Mouse (Mus musculus) embryonic facial prominence, embryonic 12.5 days (tissue): ENCODE measurements around the gene Tns4. TPM values are rescaled to one million over a fixed set of nuclear protein-coding genes. Genes with fewer than 3 reads are reported as not detected.

ENCODE experiments used
- ATAC-seq: fragments of 200-750 bp; cut with Nextera tagmentation; 2 replicates; pipeline ENCODE4 v1.8.0; 2017; ENCODE audit not compliant: insufficient number of reproducible peaks, insufficient read depth, low FRiP score, low TSS enrichment
- H3K27ac ChIP-seq: fragments of 300-500 bp; sonication (generic); 2 replicates; pipeline ENCODE4 v1.5.1; 2016; ENCODE audit warnings: mild to moderate bottlenecking
- H3K27me3 ChIP-seq: fragments of 300-500 bp; sonication (generic); 2 replicates; pipeline ENCODE4 v1.6.1; 2016; ENCODE audit warnings: mild to moderate bottlenecking, moderate library complexity
- H3K36me3 ChIP-seq: fragments of 300-500 bp; sonication (generic); 2 replicates; pipeline ENCODE4 v1.6.1; 2016; ENCODE audit warnings: mild to moderate bottlenecking
- H3K4me1 ChIP-seq: fragments of 300-500 bp; sonication (generic); 2 replicates; pipeline ENCODE4 v1.6.1; 2016
- H3K4me2 ChIP-seq: fragments of 300-500 bp; sonication (generic); replicated peaks from 2 replicates; pipeline ENCODE4 v1.6.1; 2016; ENCODE audit warnings: mild to moderate bottlenecking, moderate library complexity
- H3K4me3 ChIP-seq: fragments of 300-500 bp; sonication (generic); 2 replicates; pipeline ENCODE4 v1.5.1; 2016; ENCODE audit warnings: mild to moderate bottlenecking
- H3K9ac ChIP-seq: fragments of 300-500 bp; sonication (generic); 2 replicates; pipeline ENCODE4 v1.6.1; 2016; ENCODE audit warnings: mild to moderate bottlenecking, moderate library complexity
- H3K9me3 ChIP-seq: fragments of 300-500 bp; sonication (generic); 2 replicates; pipeline ENCODE4 v1.6.1; 2016; ENCODE audit warnings: mild to moderate bottlenecking, moderate library complexity
- WGBS: fragments of 180-500 bp; shearing (Covaris S2); methylation state at CpG from one replicate; pipeline ENCODE4 v1.1.7; 2016; 5-methylcytosine and 5-hydroxymethylcytosine counted together
- polyA plus RNA-seq: library from polyadenylated mRNA; unstranded; fragments of >200 nt; fragmentation: Nextera tagmentation; extraction: Ambion mirVana; gene quantifications from 2 replicates; pipeline ENCODE4 v1.2.1, GENCODE M21; 2016

Tns4 gene
- polyA plus RNA-seq, 1 experiment from 2014 or later: 0.28 TPM

GRCm38 (mm10) chr11:99041841-99042780 is 47.0 kb downstream of the Tns4 start:
- Histone ChIP-seq H3K9me3 (no peaks in the 10 kb centered on the region), H3K4me1 (peaks cover 46% of the 10 kb centered on the region), H3K9ac (peak overlapping the region; percentile 96), H3K36me3 (0 out of 2 replicates have a peak, but pooled peaks cover 4% of the 10 kb centered on the region), H3K4me2 (peak overlapping the region; percentile 91), H3K27me3 (no peaks in the 10 kb centered on the region), H3K4me3 (peak overlapping the region; percentile 87), H3K27ac (peak overlapping the region; percentile 97)
- no peak for ATAC-seq
- WGBS: 24% methylated on average over 16 of the region's 16 CpGs

DNA sequence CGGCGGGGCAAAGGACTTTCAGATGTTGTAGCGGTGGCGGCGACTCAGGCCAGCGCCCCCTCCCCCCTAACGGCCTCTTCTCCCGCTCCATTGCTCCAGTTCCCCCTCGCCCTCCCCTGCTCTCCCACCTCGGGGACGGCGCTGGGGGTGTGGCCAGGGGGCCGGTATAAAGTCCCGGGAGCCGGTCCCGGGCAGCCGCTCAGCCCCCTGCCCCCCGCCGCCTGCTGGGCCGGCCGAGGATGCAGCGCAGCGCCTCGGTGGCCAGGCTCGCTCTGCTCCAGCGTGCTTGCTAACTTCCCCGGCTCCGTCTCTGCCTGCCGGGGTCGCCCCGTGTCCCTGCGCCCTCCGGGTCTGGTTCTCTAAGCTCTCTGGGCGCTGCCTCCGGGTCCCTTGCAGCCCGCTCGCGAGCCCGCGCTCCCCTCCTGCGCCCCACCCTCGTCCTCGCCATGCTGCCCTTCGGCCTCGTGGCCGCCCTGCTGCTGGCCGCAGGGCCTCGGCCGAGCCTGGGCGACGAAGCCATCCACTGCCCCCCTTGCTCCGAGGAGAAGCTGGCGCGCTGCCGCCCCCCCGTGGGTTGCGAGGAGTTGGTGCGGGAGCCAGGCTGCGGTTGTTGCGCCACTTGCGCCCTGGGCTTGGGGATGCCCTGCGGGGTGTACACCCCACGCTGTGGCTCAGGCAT is 47.9 kb downstream of the Tns4 start, which contains the start of gene Igfbp4:
Gene Igfbp4, plus strand, starts transcription at position 194 of the 679 bp plus-strand sequence.
- Histone ChIP-seq H3K27me3 (no peaks in the 10 kb centered on the region), H3K9ac (peak within 1 kb of the TSS; percentile 96), H3K4me1 (peaks cover 39% of the 10 kb centered on the region), H3K4me2 (peak within 1 kb of the TSS; percentile 91), H3K4me3 (peak within 1 kb of the TSS; percentile 87), H3K27ac (peak within 1 kb of the TSS; percentile 97), H3K9me3 (no peaks in the 10 kb centered on the region), H3K36me3 (0 out of 2 replicates have a peak, but pooled peaks cover 4% of the 10 kb centered on the region)
- WGBS: 0% methylated on average over 59 of the region's 63 CpGs
- peak; percentile 44 for ATAC-seq

DNA sequence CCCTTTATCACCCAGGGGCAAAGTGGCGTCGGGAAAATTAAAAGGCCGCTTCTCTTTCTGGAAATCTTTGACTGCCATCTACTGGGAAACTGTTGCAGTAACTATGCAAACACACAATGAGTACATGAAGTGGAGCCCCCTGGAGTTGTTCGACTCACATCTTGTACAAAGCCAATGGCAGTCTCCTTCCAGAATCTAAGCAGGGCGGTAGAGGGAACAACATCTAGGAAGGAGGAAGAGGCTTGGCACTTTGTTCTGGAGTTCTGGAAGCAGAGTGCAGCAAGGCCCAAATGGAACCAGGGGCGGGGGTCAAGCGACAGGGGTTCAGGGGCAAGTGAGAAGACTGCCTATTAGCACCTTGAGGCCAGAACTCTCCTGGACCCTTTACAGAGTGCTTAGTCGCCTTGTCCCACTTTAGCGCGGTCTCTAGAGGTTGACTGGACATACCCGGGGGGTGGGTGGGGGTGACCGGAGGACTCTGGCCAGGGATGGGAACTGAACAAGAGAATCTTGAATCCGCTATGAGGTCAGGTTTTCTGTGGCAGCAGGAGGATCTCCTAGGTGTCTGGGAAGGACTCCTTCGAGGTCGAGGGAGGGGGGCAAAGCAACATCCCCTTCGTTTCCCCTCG is 48.6 kb downstream of the Tns4 start:
- 0 out of 2 replicates have a peak, but pooled peaks cover 4% of the 10 kb centered on the region for H3K36me3 ChIP-seq
- H3K4me2 ChIP-seq: peak overlapping the region; percentile 91
- WGBS: 1% methylated on average over 17 of the region's 17 CpGs
- H3K9me3 ChIP-seq: no peaks in the 10 kb centered on the region
- 0 out of 2 replicates have a peak, but pooled peaks have one; percentile 9 for ATAC-seq
- H3K4me1 ChIP-seq: peaks cover 32% of the 10 kb centered on the region
- H3K9ac ChIP-seq: peak overlapping the region; percentile 96
- H3K27ac ChIP-seq: peak overlapping the region; percentile 97
- H3K4me3 ChIP-seq: peak overlapping the region; percentile 87
- H3K27me3 ChIP-seq: no peaks in the 10 kb centered on the region

- under 1% methylated on average over 15 of the region's 15 CpGs for WGBS
- H3K4me1 ChIP-seq: peaks cover 25% of the 10 kb centered on the region
Observed at GRCm38 (mm10) chr11:99039782-99040181, 49.3 kb downstream of the Tns4 start.

GRCm38 (mm10) chr11:99036254-99036653 is 52.9 kb downstream of the Tns4 start:
- no peak overlapping the region for H3K4me2 ChIP-seq
- peaks cover 5% of the 10 kb centered on the region; the same call in 1 of the 2 replicates for H3K4me1 ChIP-seq
- H3K27me3 ChIP-seq: no peaks in the 10 kb centered on the region
- H3K36me3 ChIP-seq: no peaks in the 10 kb centered on the region
- H3K9ac ChIP-seq: no peak overlapping the region
- no peak for ATAC-seq
- whole genome bisulfite sequencing: 67% methylated on average over 6 of the region's 6 CpGs
- no peak overlapping the region for H3K4me3 ChIP-seq
- H3K9me3 ChIP-seq: no peaks in the 10 kb centered on the region
- H3K27ac ChIP-seq: no peak overlapping the region

More at GRCm38 (mm10) chr11:99039782-99040181, 49.3 kb downstream of the Tns4 start:
- Histone ChIP-seq H3K4me2 (peak overlapping the region; percentile 91), H3K36me3 (0 out of 2 replicates have a peak, but pooled peaks cover 4% of the 10 kb centered on the region), H3K27me3 (no peaks in the 10 kb centered on the region), H3K27ac (peak overlapping the region; percentile 97), H3K9ac (peak overlapping the region; percentile 96), H3K4me3 (peak overlapping the region; percentile 87), H3K9me3 (no peaks in the 10 kb centered on the region)
- ATAC-seq: peak; percentile 65; the same call in 1 of the 2 replicates

DNA sequence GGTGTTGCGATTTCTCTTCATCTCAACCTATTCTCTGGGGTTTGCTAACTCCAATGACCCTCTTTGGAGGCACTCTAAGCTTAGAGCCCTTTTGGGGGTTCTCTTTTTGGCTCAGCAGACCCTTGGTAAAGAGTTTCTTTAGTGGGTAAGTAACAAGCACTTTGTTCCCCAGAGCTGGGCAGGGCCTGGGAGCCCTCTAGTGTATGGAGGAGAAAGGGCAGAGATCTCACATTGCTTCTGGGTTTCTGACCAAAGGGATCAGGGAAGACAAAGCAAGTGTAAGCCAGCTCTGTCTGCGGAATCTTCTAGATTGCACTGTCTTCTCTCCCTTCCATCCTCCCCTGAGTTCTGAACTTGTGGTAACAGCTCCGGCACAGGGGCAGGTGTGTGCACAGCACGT is 53.8 kb downstream of the Tns4 start:
- Histone ChIP-seq H3K9me3 (no peaks in the 10 kb centered on the region), H3K4me3 (no peak overlapping the region), H3K4me2 (no peak overlapping the region), H3K27ac (no peak overlapping the region), H3K27me3 (no peaks in the 10 kb centered on the region), H3K4me1 (peaks cover 2% of the 10 kb centered on the region; the same call in 1 of the 2 replicates), H3K9ac (no peak overlapping the region), H3K36me3 (no peaks in the 10 kb centered on the region)
- WGBS: 73% methylated on average over 4 of the region's 4 CpGs
- ATAC-seq: no peak

DNA sequence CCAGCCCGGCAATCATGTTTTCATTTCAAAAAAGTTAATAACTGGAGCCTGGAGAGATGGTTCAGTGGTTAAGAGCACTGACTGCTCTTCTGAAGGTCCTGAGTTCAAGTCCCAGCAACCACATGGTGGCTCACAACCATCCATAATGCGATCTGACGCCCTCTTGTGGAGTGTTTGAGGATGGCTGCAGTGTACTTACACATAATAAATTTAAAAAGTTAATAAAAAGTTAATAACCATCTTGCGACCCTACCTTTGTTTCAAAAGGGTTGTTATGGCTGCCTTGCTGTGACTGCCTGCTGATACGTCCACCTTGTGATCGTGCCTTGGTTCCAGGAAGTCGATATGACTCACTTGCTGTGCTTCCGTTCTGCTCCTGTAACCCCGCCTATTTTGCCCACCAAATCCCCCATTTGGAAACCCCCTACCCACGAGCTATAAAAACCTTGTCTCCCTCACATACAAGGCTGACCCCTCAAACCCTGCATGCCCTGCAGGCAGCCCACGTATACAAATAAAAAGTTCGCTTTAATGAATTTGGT is 62.1 kb downstream of the Tns4 start:
- Histone ChIP-seq H3K9me3 (no peaks in the 10 kb centered on the region), H3K36me3 (0 out of 2 replicates have a peak, but pooled peaks cover 1% of the 10 kb centered on the region), H3K9ac (no peak overlapping the region), H3K4me2 (no peak overlapping the region), H3K27ac (no peak overlapping the region), H3K4me3 (no peak overlapping the region), H3K27me3 (no peaks in the 10 kb centered on the region), H3K4me1 (peaks cover 11% of the 10 kb centered on the region; the same call in 1 of the 2 replicates)
- WGBS: 84% methylated on average over 12 of the region's 12 CpGs
- ATAC-seq: no peak

DNA sequence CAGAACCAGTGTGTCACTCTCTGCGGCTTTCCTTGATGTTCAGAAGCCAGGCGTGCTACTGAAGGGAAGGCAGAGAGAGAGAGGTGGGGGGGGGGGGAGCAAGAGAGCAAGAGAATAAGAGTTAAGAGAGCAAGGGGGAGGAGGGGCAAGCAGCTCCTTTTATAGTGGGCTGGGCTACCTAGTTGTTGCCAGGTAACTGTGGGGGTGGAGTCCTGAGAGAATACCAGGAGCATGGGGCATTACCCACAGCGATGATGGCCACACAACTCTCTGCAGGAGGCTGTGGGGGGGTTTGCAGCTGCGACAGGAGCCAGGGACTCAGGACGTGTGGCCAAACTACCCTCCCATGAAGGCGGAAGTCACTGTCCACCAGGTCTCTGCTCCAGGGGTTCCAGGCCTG is 63.2 kb downstream of the Tns4 start:
- no peak overlapping the region for H3K4me3 ChIP-seq
- H3K36me3 ChIP-seq: peaks cover 12% of the 10 kb centered on the region
- no peak for ATAC-seq
- H3K4me1 ChIP-seq: peaks cover 14% of the 10 kb centered on the region; the same call in 1 of the 2 replicates
- no peak overlapping the region for H3K4me2 ChIP-seq
- no peak overlapping the region for H3K9ac ChIP-seq
- H3K9me3 ChIP-seq: no peaks in the 10 kb centered on the region
- no peak overlapping the region for H3K27ac ChIP-seq
- WGBS: 91% methylated on average over 6 of the region's 6 CpGs
- H3K27me3 ChIP-seq: no peaks in the 10 kb centered on the region

- H3K4me1 ChIP-seq: peaks cover 14% of the 10 kb centered on the region; the same call in 1 of the 2 replicates
- WGBS: 45% methylated on average over 18 of the region's 18 CpGs
- no peaks in the 10 kb centered on the region for H3K27me3 ChIP-seq
- H3K9me3 ChIP-seq: no peaks in the 10 kb centered on the region
- peak overlapping the region; percentile 81 for H3K4me3 ChIP-seq
- ATAC-seq: peak; percentile 43; the same call in 1 of the 2 replicates
- peak overlapping the region; percentile 46; the same call in 1 of the 2 replicates for H3K27ac ChIP-seq
- peak overlapping the region; percentile 42 for H3K4me2 ChIP-seq
- no peak overlapping the region for H3K9ac ChIP-seq
- peaks cover 24% of the 10 kb centered on the region for H3K36me3 ChIP-seq
Observed at GRCm38 (mm10) chr11:99024468-99025134, 64.5 kb downstream of the Tns4 start.
